Mouse (Mus musculus): ENCODE measurements around the gene Wasf2.

- TF ChIP-seq CTCF (IDR thresholded peaks at IDR 0.05) (no peak), POLR2A (IDR thresholded peaks at IDR 0.05; ENCODE audit: insufficient read depth, low read depth, low read length) (no peak)
Observed at GRCm38 (mm10) chr4:133085783-133086342, 44.4 kb upstream of the Wasf2 start.

Measured in heart, adult 2 months (tissue).